Mouse (Mus musculus): ENCODE results near the gene Gm42421. TPM values are rescaled to one million over a fixed set of nuclear protein-coding genes. Genes with fewer than 3 reads are reported as not detected.

Gene Gm42421
- polyA plus RNA-seq, 1 experiment = 2.1 TPM

- TF ChIP-seq CTCF (IDR thresholded peaks at IDR 0.05; ENCODE audit: borderline replicate concordance, extremely low read depth, insufficient read depth, insufficient read length) (no peak), POLR2A (IDR thresholded peaks at IDR 0.05; ENCODE audit: borderline replicate concordance, extremely low read depth, insufficient read depth, insufficient read length, poor library complexity, severe bottlenecking) (no peak)
- no peak for DNase-seq (ENCODE audit: low read depth)
Observed at GRCm38 (mm10) chr5:143916221-143916620, 11.8 kb upstream of the Gm42421 start.

DNA sequence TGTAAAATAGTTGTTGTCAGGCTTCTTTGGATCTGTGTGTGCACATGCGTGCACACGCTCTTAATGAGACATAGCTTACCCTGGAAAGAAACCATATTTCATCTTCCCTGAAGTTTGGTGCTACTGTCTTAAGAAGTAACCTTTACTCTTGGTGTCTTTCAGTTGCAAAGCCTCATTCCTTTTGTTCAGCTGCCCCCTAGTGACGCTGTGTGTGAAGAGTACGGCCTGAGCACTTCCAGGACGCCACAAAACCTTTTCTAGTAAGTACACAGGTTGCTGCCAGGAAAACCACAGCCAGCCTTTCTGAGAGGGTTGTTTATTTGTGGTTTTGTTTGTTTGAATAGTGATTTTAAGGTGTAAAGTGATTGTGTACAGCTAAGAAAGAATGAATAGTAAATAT is 10.6 kb upstream of the Gm42421 start:
- DNase-seq (ENCODE audit: low read depth) = peak; percentile 66
- TF ChIP-seq CTCF (IDR thresholded peaks at IDR 0.05; ENCODE audit: borderline replicate concordance, extremely low read depth, insufficient read depth, insufficient read length) = peak; percentile 55; the same call in 1 of the 2 replicates
- TF ChIP-seq POLR2A (IDR thresholded peaks at IDR 0.05; ENCODE audit: borderline replicate concordance, extremely low read depth, insufficient read depth, insufficient read length, poor library complexity, severe bottlenecking) = no peak

GRCm38 (mm10) chr5:143918120-143918519 is 9.9 kb upstream of the Gm42421 start:
- TF ChIP-seq CTCF (IDR thresholded peaks at IDR 0.05; ENCODE audit: borderline replicate concordance, extremely low read depth, insufficient read depth, insufficient read length) (no peak), POLR2A (IDR thresholded peaks at IDR 0.05; ENCODE audit: borderline replicate concordance, extremely low read depth, insufficient read depth, insufficient read length, poor library complexity, severe bottlenecking) (no peak)
- DNase-seq (ENCODE audit: low read depth) = no peak

DNA sequence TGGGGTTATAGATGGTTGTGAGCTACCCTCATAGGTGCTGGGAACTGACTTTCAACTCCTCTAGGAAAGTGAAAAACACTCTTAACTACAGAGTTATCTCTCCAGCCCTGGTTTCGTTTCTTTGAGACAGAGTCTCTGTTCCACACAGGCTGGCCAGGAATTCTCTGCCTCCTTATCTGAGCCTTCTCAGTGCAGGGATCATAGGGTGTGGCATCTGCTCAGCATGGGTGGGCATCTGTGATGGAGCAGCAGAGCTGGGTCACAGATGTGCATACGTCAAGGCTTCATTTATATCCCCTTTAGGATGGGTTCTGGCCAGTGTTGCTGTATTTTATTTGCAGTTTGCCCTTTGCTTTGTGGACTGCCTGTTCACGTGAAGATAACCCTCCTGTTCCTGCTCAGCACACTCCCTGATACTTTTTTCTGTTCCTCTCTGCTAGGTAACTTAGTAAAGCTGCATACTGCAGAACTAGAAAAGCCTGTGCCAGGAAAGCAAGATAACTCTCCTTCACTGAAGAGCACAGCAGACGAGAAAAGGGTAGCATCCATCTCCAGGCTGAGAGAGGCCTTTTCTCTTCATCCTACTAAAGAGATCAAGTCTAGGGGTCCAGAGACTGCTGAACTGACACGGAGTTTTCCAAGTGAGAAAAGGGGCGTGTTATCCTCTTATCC is 3.1 kb upstream of the Gm42421 start:
- TF ChIP-seq POLR2A (IDR thresholded peaks at IDR 0.05; ENCODE audit: borderline replicate concordance, extremely low read depth, insufficient read depth, insufficient read length, poor library complexity, severe bottlenecking) = no peak
- no peak for TF ChIP-seq CTCF (IDR thresholded peaks at IDR 0.05; ENCODE audit: borderline replicate concordance, extremely low read depth, insufficient read depth, insufficient read length)
- no peak for DNase-seq (ENCODE audit: low read depth)

GRCm38 (mm10) chr5:143929291-143929690 is 1.3 kb downstream of the Gm42421 start:
- DNase-seq (ENCODE audit: low read depth) = no peak

DNA sequence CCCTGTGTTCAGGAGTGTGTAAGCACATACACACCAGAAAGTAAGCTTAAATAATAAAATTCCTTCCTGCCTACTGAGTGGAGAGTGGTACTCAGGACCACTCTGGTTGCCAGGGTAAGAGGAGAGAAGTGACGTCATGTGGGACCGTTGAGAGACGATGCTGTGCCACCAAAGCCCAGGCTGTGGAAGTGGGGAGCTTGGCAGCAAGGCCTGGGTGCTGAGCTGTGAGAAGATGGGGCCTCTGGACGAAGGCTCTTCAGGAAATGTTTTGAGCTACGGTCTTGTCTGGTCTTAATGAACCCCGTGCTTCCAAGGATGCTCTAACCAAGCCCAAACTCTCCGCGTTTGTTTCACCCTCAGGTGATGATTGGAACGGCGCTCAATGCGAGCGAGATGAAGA is 2.7 kb downstream of the Gm42421 start:
- no peak for DNase-seq (ENCODE audit: low read depth)
- TF ChIP-seq POLR2A (IDR thresholded peaks at IDR 0.05; ENCODE audit: borderline replicate concordance, extremely low read depth, insufficient read depth, insufficient read length, poor library complexity, severe bottlenecking) (no peak), CTCF (IDR thresholded peaks at IDR 0.05; ENCODE audit: borderline replicate concordance, extremely low read depth, insufficient read depth, insufficient read length) (no peak)

More at GRCm38 (mm10) chr5:143929291-143929690, 1.3 kb downstream of the Gm42421 start:
- TF ChIP-seq CTCF (IDR thresholded peaks at IDR 0.05; ENCODE audit: borderline replicate concordance, extremely low read depth, insufficient read depth, insufficient read length) = no peak
- TF ChIP-seq POLR2A (IDR thresholded peaks at IDR 0.05; ENCODE audit: borderline replicate concordance, extremely low read depth, insufficient read depth, insufficient read length, poor library complexity, severe bottlenecking) = no peak

- TF ChIP-seq POLR2A (IDR thresholded peaks at IDR 0.05; ENCODE audit: borderline replicate concordance, extremely low read depth, insufficient read depth, insufficient read length, poor library complexity, severe bottlenecking) = no peak
- TF ChIP-seq CTCF (IDR thresholded peaks at IDR 0.05; ENCODE audit: borderline replicate concordance, extremely low read depth, insufficient read depth, insufficient read length) = no peak
- DNase-seq (ENCODE audit: low read depth) = no peak
Observed at GRCm38 (mm10) chr5:143931863-143932580, 4.0 kb downstream of the Gm42421 start.

- TF ChIP-seq CTCF (IDR thresholded peaks at IDR 0.05; ENCODE audit: borderline replicate concordance, extremely low read depth, insufficient read depth, insufficient read length) = no peak
- no peak for TF ChIP-seq POLR2A (IDR thresholded peaks at IDR 0.05; ENCODE audit: borderline replicate concordance, extremely low read depth, insufficient read depth, insufficient read length, poor library complexity, severe bottlenecking)
- peak; percentile 36 for DNase-seq (ENCODE audit: low read depth)
Observed at GRCm38 (mm10) chr5:143932831-143933230, 4.9 kb downstream of the Gm42421 start, which contains the start of gene Rsph10b. Gene Rsph10b (plus strand): TSS chr5:143933035.

DNA sequence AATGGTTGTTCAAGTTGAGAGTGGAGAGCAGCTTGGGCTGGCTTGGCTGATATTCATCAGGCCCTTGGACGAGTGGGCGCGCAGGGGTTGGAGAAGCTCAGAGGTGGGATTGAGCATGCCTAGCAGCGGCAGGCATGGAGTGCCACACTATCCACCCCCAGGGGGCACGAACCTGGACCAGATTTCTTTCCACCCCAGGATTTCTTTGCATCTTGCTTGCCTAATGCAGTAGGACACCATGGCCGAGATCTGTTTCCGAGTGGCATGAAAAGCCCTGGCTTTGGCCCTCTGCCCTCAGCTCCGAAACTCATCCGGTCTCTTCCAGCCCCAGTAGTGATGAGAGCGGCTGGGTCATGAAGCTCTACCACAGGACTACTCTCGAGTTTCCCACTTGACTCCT is 5.4 kb downstream of the Gm42421 start:
- no peak for DNase-seq (ENCODE audit: low read depth)
- TF ChIP-seq CTCF (IDR thresholded peaks at IDR 0.05; ENCODE audit: borderline replicate concordance, extremely low read depth, insufficient read depth, insufficient read length) (no peak), POLR2A (IDR thresholded peaks at IDR 0.05; ENCODE audit: borderline replicate concordance, extremely low read depth, insufficient read depth, insufficient read length, poor library complexity, severe bottlenecking) (no peak)

DNA sequence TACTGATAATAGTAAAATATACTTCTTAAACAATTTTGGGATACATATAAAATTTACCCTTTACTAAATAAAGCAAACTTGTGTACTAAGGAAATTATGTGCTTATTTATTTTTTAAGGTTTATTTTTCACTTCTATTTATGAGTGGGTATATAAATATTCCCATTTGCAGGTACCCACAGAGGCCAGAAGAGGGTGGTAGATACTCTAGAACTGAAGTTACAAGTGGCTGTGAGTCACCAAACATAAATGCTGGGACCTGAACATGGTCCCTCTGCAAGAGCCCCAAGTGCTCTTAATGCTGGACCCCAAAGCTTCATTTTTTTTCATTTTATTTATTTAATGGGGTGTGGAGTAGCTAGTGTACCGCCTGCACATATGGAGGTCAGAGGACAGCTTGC is 5.9 kb downstream of the Gm42421 start:
- DNase-seq (ENCODE audit: low read depth) = no peak
- TF ChIP-seq CTCF (IDR thresholded peaks at IDR 0.05; ENCODE audit: borderline replicate concordance, extremely low read depth, insufficient read depth, insufficient read length) = no peak
- no peak for TF ChIP-seq POLR2A (IDR thresholded peaks at IDR 0.05; ENCODE audit: borderline replicate concordance, extremely low read depth, insufficient read depth, insufficient read length, poor library complexity, severe bottlenecking)

- no peak for DNase-seq (ENCODE audit: low read depth)
- TF ChIP-seq POLR2A (IDR thresholded peaks at IDR 0.05; ENCODE audit: borderline replicate concordance, extremely low read depth, insufficient read depth, insufficient read length, poor library complexity, severe bottlenecking) (no peak), CTCF (IDR thresholded peaks at IDR 0.05; ENCODE audit: borderline replicate concordance, extremely low read depth, insufficient read depth, insufficient read length) (no peak)
Observed at GRCm38 (mm10) chr5:143936156-143936555, 8.2 kb downstream of the Gm42421 start.
